Mouse (Mus musculus): ENCODE measurements at regions not wholly inside any gene's neighbourhood (a gene's known extent, or its start where the extent isn't known, plus 50 kb on each side); places are given as distances from the start of the nearest gene placed in this dataset.

- ATAC-seq (ENCODE audit: low FRiP score) (no peak), DNase-seq (ENCODE audit: low spot score) (no peak)
- H3K4me2 ChIP-seq (ENCODE audit: low read depth, low read length, poor library complexity, severe bottlenecking) = no peak overlapping the region
- H3K9ac ChIP-seq (replicated peaks; ENCODE audit: low read length, poor library complexity, severe bottlenecking) = no peak overlapping the region
- 67% methylated on average over 3 of the region's 3 CpGs for WGBS
- no peaks in the 10 kb centered on the region for H3K9me3 ChIP-seq (ENCODE audit: low read length)
- H3K27me3 ChIP-seq (ENCODE audit: insufficient read depth, low read length) = no peaks in the 10 kb centered on the region
- H3K36me3 ChIP-seq (ENCODE audit: insufficient read depth, low read length) = no peaks in the 10 kb centered on the region
- no peak overlapping the region for H3K27ac ChIP-seq (ENCODE audit: low read depth, low read length)
- H3K4me3 ChIP-seq (ENCODE audit: low read depth, low read length) = no peak overlapping the region
- TF ChIP-seq CTCF (IDR thresholded peaks at IDR 0.05) = no peak
- H3K4me1 ChIP-seq (ENCODE audit: insufficient read depth, low read length) = 0 out of 2 replicates have a peak, but pooled peaks cover 5% of the 10 kb centered on the region
Measured at GRCm38 (mm10) chr2:3889381-3889780, 128.1 kb upstream of the Frmd4a start.

- H3K4me3 ChIP-seq (ENCODE audit: low read depth, low read length) = no peak overlapping the region
- 0 out of 2 replicates have a peak, but pooled peaks cover 5% of the 10 kb centered on the region for H3K4me1 ChIP-seq (ENCODE audit: insufficient read depth, low read length)
- WGBS = 57% methylated on average over 8 of the region's 8 CpGs
- no peak for TF ChIP-seq CTCF (IDR thresholded peaks at IDR 0.05)
- DNase-seq (ENCODE audit: low spot score) (no peak), ATAC-seq (ENCODE audit: low FRiP score) (no peak)
- no peak overlapping the region for H3K27ac ChIP-seq (ENCODE audit: low read depth, low read length)
- no peaks in the 10 kb centered on the region for H3K9me3 ChIP-seq (ENCODE audit: low read length)
- no peak overlapping the region for H3K9ac ChIP-seq (replicated peaks; ENCODE audit: low read length, poor library complexity, severe bottlenecking)
- no peaks in the 10 kb centered on the region for H3K36me3 ChIP-seq (ENCODE audit: insufficient read depth, low read length)
- no peaks in the 10 kb centered on the region for H3K27me3 ChIP-seq (ENCODE audit: insufficient read depth, low read length)
- no peak overlapping the region for H3K4me2 ChIP-seq (ENCODE audit: low read depth, low read length, poor library complexity, severe bottlenecking)
Measured at GRCm38 (mm10) chr2:3890462-3890861, 127.1 kb upstream of the Frmd4a start.

GRCm38 (mm10) chr2:3907026-3907425, 110.5 kb upstream of the Frmd4a start:
- no peaks in the 10 kb centered on the region for H3K27me3 ChIP-seq (ENCODE audit: insufficient read depth, low read length)
- DNase-seq (ENCODE audit: low spot score) (no peak), ATAC-seq (ENCODE audit: low FRiP score) (no peak)
- no peaks in the 10 kb centered on the region for H3K9me3 ChIP-seq (ENCODE audit: low read length)
- no peak overlapping the region for H3K27ac ChIP-seq (ENCODE audit: low read depth, low read length)
- no peak for TF ChIP-seq CTCF (IDR thresholded peaks at IDR 0.05)
- no peaks in the 10 kb centered on the region; the same call in 1 of the 2 replicates for H3K4me1 ChIP-seq (ENCODE audit: insufficient read depth, low read length)
- no peak overlapping the region for H3K9ac ChIP-seq (replicated peaks; ENCODE audit: low read length, poor library complexity, severe bottlenecking)
- no peak overlapping the region for H3K4me2 ChIP-seq (ENCODE audit: low read depth, low read length, poor library complexity, severe bottlenecking)
- no peak overlapping the region for H3K4me3 ChIP-seq (ENCODE audit: low read depth, low read length)
- WGBS = 96% methylated on average over 4 of the region's 4 CpGs
- no peaks in the 10 kb centered on the region for H3K36me3 ChIP-seq (ENCODE audit: insufficient read depth, low read length)

GRCm38 (mm10) chr2:3908192-3908591, 109.3 kb upstream of the Frmd4a start:
- no peaks in the 10 kb centered on the region for H3K9me3 ChIP-seq (ENCODE audit: low read length)
- TF ChIP-seq CTCF (IDR thresholded peaks at IDR 0.05) = no peak
- no peaks in the 10 kb centered on the region for H3K36me3 ChIP-seq (ENCODE audit: insufficient read depth, low read length)
- no peak overlapping the region for H3K4me3 ChIP-seq (ENCODE audit: low read depth, low read length)
- H3K27ac ChIP-seq (ENCODE audit: low read depth, low read length) = no peak overlapping the region
- no peak overlapping the region for H3K4me2 ChIP-seq (ENCODE audit: low read depth, low read length, poor library complexity, severe bottlenecking)
- no peak overlapping the region for H3K9ac ChIP-seq (replicated peaks; ENCODE audit: low read length, poor library complexity, severe bottlenecking)
- DNase-seq (ENCODE audit: low spot score) (peak; percentile 84), ATAC-seq (ENCODE audit: low FRiP score) (peak; percentile 31; the same call in 1 of the 2 replicates)
- H3K4me1 ChIP-seq (ENCODE audit: insufficient read depth, low read length) = no peaks in the 10 kb centered on the region; the same call in 1 of the 2 replicates
- 53% methylated on average over 3 of the region's 3 CpGs for WGBS
- H3K27me3 ChIP-seq (ENCODE audit: insufficient read depth, low read length) = no peaks in the 10 kb centered on the region

GRCm38 (mm10) chr2:3910086-3910891, 107.2 kb upstream of the Frmd4a start:
- DNase-seq (ENCODE audit: low spot score) = peak; percentile 41
- H3K36me3 ChIP-seq (ENCODE audit: insufficient read depth, low read length) = no peaks in the 10 kb centered on the region
- no peaks in the 10 kb centered on the region for H3K27me3 ChIP-seq (ENCODE audit: insufficient read depth, low read length)
- no peaks in the 10 kb centered on the region for H3K9me3 ChIP-seq (ENCODE audit: low read length)
- H3K4me2 ChIP-seq (ENCODE audit: low read depth, low read length, poor library complexity, severe bottlenecking) = no peak overlapping the region
- 33% methylated on average over 9 of the region's 9 CpGs for WGBS
- H3K9ac ChIP-seq (replicated peaks; ENCODE audit: low read length, poor library complexity, severe bottlenecking) = no peak overlapping the region
- peak overlapping the region; percentile 26; the same call in 1 of the 2 replicates for H3K27ac ChIP-seq (ENCODE audit: low read depth, low read length)
- no peak overlapping the region for H3K4me3 ChIP-seq (ENCODE audit: low read depth, low read length)
- H3K4me1 ChIP-seq (ENCODE audit: insufficient read depth, low read length) = no peaks in the 10 kb centered on the region; the same call in 1 of the 2 replicates
- peak; percentile 45; the same call in 1 of the 2 replicates for ATAC-seq (ENCODE audit: low FRiP score)
- TF ChIP-seq CTCF (IDR thresholded peaks at IDR 0.05) = no peak

DNA sequence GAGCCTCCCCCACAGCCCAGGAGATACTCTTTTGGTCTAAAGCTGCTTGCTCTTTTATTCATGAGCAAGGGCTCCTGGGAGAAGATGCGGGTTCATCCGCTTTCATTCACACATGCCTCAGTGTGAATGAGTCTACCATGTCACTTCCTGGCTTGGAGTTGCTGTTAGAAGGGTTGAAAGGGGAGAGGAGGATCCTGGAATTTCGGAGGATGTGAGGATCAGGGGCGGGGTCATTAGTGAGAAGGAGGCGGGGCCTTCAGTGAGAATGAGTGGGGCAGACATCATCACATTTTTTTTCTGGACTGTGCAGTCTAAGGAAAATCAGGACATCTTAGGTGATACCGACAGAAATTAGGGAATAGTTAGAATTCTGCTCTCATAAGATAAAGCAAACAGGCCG, 102.4 kb upstream of the Frmd4a start:
- Histone ChIP-seq H3K9me3 (ENCODE audit: low read length) (no peaks in the 10 kb centered on the region), H3K9ac (replicated peaks; ENCODE audit: low read length, poor library complexity, severe bottlenecking) (no peak overlapping the region), H3K4me3 (ENCODE audit: low read depth, low read length) (no peak overlapping the region), H3K27ac (ENCODE audit: low read depth, low read length) (no peak overlapping the region), H3K4me2 (ENCODE audit: low read depth, low read length, poor library complexity, severe bottlenecking) (no peak overlapping the region), H3K36me3 (ENCODE audit: insufficient read depth, low read length) (no peaks in the 10 kb centered on the region), H3K27me3 (ENCODE audit: insufficient read depth, low read length) (no peaks in the 10 kb centered on the region), H3K4me1 (ENCODE audit: insufficient read depth, low read length) (no peaks in the 10 kb centered on the region; the same call in 1 of the 2 replicates)
- TF ChIP-seq CTCF (IDR thresholded peaks at IDR 0.05) = no peak
- WGBS = 72% methylated on average over 7 of the region's 7 CpGs
- ATAC-seq (ENCODE audit: low FRiP score) = no peak
- no peak for DNase-seq (ENCODE audit: low spot score)

All from midbrain, postnatal 0 days (tissue).